Mouse (Mus musculus): ENCODE measurements around the gene Proser1. TPM values are rescaled to one million over a fixed set of nuclear protein-coding genes. Genes with fewer than 3 reads are reported as not detected.
A peak's percentile ranks its signal among the peaks of the same experiment; 100 is the strongest.

The Proser1 gene
- polyA plus RNA-seq, 1 experiment from 2014 or later: 10.5 TPM

DNA sequence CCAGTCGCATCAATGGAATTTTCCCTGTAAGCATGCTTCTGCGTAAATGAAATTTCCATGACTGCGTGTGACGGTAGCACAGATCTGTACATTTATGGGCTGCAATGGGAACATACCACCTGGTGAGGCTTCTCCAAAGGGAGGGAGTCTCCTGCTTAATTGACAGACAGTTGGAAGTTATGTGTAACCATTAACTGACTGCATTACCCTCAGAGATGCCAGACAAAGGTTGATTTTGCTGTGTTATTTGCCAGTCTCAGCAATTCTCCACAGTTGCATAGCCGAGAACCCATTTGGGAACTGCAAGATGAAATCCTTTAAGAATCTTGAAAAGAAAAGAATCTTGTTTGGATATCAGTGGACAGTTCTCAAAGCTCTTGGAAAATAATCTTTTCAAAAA, 8.6 kb downstream of the Proser1 start:
- Histone ChIP-seq H3K27me3 (replicated peaks; ENCODE audit: control insufficient read depth, insufficient read depth, low read length) (no peaks in the 10 kb centered on the region), H3K27ac (replicated peaks; ENCODE audit: low read depth, low read length) (no peak overlapping the region), H3K4me1 (ENCODE audit: control insufficient read depth, insufficient read depth, low read length) (no peaks in the 10 kb centered on the region), H3K36me3 (ENCODE audit: control insufficient read depth, insufficient read depth, low read length) (peaks cover 78% of the 10 kb centered on the region), H3K9ac (ENCODE audit: low read depth, low read length) (no peak overlapping the region), H3K4me3 (ENCODE audit: low read depth, low read length) (no peak overlapping the region), H3K4me2 (ENCODE audit: low read depth, low read length) (no peak overlapping the region), H3K9me3 (ENCODE audit: control insufficient read depth, low read length) (no peaks in the 10 kb centered on the region)
- DNase-seq (ENCODE audit: low spot score): no peak
- ATAC-seq (ENCODE audit: low read depth): no peak
- WGBS: 94% methylated on average over 5 of the region's 5 CpGs

DNA sequence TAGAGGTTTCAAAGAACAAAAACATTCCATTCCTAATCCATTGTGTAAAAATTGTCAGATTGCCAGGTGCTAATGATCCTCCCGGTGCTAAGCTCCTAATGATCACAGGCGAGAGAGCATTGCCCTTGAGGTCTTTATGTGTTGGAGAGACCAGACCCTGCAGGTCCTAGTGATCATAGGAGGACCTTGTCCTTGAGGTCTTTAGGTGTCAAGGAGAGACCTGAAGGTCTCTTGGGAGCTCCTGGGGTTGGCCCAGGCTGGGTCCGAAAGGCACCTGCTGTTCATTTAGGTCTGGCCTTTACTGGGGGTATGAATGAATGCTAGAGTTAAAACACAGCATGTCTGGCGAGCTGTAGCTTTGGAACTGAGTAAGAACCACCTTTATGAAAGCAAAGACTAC, 10.7 kb downstream of the Proser1 start:
- Histone ChIP-seq H3K27ac (replicated peaks; ENCODE audit: low read depth, low read length) (no peak overlapping the region), H3K4me3 (ENCODE audit: low read depth, low read length) (no peak overlapping the region), H3K36me3 (ENCODE audit: control insufficient read depth, insufficient read depth, low read length) (peaks cover 97% of the 10 kb centered on the region), H3K9ac (ENCODE audit: low read depth, low read length) (no peak overlapping the region), H3K9me3 (ENCODE audit: control insufficient read depth, low read length) (no peaks in the 10 kb centered on the region), H3K27me3 (replicated peaks; ENCODE audit: control insufficient read depth, insufficient read depth, low read length) (no peaks in the 10 kb centered on the region), H3K4me1 (ENCODE audit: control insufficient read depth, insufficient read depth, low read length) (no peaks in the 10 kb centered on the region), H3K4me2 (ENCODE audit: low read depth, low read length) (no peak overlapping the region)
- DNase-seq (ENCODE audit: low spot score): no peak
- 76% methylated on average over 4 of the region's 4 CpGs for WGBS
- no peak for ATAC-seq (ENCODE audit: low read depth)

DNA sequence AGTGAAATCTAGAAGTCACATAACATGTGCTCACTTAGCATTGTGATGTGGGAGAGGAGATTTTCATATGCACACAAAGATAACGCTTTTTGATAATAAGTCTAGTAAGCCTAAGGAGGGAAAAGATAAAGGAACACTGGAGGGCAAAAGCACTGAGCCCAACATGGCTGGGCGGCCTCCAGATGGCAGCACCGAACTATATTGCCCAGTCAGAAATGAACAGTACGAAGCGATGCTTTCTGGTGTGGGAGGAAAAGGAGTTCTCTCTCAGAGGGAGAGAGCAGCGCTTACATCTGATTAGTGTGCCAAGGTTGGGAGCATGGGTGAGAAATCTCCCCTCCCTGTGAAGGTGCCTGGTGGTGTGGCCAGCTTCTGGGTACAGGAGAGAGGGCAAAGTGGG, 12.4 kb downstream of the Proser1 start:
- H3K4me2 ChIP-seq (ENCODE audit: low read depth, low read length): no peak overlapping the region
- no peaks in the 10 kb centered on the region for H3K9me3 ChIP-seq (ENCODE audit: control insufficient read depth, low read length)
- DNase-seq (ENCODE audit: low spot score): peak; percentile 54
- no peak overlapping the region for H3K4me3 ChIP-seq (ENCODE audit: low read depth, low read length)
- no peak overlapping the region for H3K27ac ChIP-seq (replicated peaks; ENCODE audit: low read depth, low read length)
- H3K9ac ChIP-seq (ENCODE audit: low read depth, low read length): no peak overlapping the region
- H3K36me3 ChIP-seq (ENCODE audit: control insufficient read depth, insufficient read depth, low read length): peaks cover 97% of the 10 kb centered on the region
- no peaks in the 10 kb centered on the region for H3K27me3 ChIP-seq (replicated peaks; ENCODE audit: control insufficient read depth, insufficient read depth, low read length)
- ATAC-seq (ENCODE audit: low read depth): peak; percentile 62
- H3K4me1 ChIP-seq (ENCODE audit: control insufficient read depth, insufficient read depth, low read length): no peaks in the 10 kb centered on the region
- WGBS: 58% methylated on average over 6 of the region's 6 CpGs

DNA sequence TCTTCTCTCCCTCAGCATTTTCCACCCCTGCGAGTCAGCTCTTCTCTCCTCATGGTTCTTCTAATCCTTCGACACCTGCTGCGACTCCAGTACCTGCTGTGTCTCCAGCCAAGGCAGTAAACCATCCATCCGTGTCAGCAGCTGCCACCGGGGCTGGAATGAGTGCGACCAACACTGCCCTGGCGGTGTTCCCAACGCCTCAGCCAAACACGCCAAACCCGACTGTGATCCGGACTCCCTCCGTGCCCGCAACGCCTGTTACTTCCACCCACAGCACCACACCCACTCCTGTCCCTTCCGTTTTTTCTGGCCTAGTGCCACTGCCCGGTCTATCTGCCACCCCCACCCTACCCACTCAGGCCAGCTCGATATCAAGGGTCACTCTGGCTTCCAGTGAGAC, 14.0 kb downstream of the Proser1 start:
- Histone ChIP-seq H3K9ac (ENCODE audit: low read depth, low read length) (no peak overlapping the region), H3K36me3 (ENCODE audit: control insufficient read depth, insufficient read depth, low read length) (peaks cover 95% of the 10 kb centered on the region), H3K4me3 (ENCODE audit: low read depth, low read length) (no peak overlapping the region), H3K27me3 (replicated peaks; ENCODE audit: control insufficient read depth, insufficient read depth, low read length) (no peaks in the 10 kb centered on the region), H3K9me3 (ENCODE audit: control insufficient read depth, low read length) (no peaks in the 10 kb centered on the region), H3K4me1 (ENCODE audit: control insufficient read depth, insufficient read depth, low read length) (no peaks in the 10 kb centered on the region), H3K27ac (replicated peaks; ENCODE audit: low read depth, low read length) (no peak overlapping the region), H3K4me2 (ENCODE audit: low read depth, low read length) (no peak overlapping the region)
- DNase-seq (ENCODE audit: low spot score): peak; percentile 51
- peak; percentile 41; the same call in 1 of the 2 replicates for ATAC-seq (ENCODE audit: low read depth)
- WGBS: 85% methylated on average over 17 of the region's 17 CpGs

DNA sequence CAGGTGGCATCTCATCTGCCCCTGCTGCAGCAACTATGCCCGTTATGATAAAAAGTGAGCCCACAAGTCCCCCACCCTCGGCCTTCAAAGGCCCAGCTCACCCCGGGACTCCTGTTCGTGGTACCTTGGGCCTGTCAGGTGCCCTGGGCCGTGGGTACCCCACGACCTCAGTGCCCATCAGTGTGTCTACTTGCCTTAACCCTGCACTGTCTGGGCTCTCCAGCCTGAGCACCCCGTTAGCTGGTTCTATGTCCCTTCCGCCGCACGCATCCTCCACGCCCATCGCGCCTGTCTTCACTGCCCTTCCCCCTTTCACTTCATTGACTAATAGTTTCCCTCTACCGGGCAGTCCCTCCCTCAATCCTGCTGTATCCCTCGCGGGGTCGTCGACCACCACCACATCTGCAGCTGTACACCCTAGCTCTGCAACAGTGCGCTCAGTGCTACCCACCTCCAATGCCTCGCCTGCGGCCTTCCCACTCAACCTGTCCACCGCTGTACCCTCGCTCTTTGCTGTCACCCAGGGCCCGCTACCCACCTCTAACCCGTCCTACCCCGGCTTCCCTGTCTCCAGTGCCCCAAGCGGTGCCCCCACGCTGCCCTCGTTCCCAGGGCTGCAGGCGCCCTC, 15.1 kb downstream of the Proser1 start:
- no peak overlapping the region for H3K9ac ChIP-seq (ENCODE audit: low read depth, low read length)
- no peak overlapping the region for H3K4me3 ChIP-seq (ENCODE audit: low read depth, low read length)
- no peak for ATAC-seq (ENCODE audit: low read depth)
- no peak overlapping the region for H3K4me2 ChIP-seq (ENCODE audit: low read depth, low read length)
- H3K9me3 ChIP-seq (ENCODE audit: control insufficient read depth, low read length): no peaks in the 10 kb centered on the region
- no peak overlapping the region for H3K27ac ChIP-seq (replicated peaks; ENCODE audit: low read depth, low read length)
- peaks cover 90% of the 10 kb centered on the region for H3K36me3 ChIP-seq (ENCODE audit: control insufficient read depth, insufficient read depth, low read length)
- no peaks in the 10 kb centered on the region for H3K27me3 ChIP-seq (replicated peaks; ENCODE audit: control insufficient read depth, insufficient read depth, low read length)
- H3K4me1 ChIP-seq (ENCODE audit: control insufficient read depth, insufficient read depth, low read length): no peaks in the 10 kb centered on the region
- DNase-seq (ENCODE audit: low spot score): no peak
- 97% methylated on average over 30 of the region's 30 CpGs for WGBS

DNA sequence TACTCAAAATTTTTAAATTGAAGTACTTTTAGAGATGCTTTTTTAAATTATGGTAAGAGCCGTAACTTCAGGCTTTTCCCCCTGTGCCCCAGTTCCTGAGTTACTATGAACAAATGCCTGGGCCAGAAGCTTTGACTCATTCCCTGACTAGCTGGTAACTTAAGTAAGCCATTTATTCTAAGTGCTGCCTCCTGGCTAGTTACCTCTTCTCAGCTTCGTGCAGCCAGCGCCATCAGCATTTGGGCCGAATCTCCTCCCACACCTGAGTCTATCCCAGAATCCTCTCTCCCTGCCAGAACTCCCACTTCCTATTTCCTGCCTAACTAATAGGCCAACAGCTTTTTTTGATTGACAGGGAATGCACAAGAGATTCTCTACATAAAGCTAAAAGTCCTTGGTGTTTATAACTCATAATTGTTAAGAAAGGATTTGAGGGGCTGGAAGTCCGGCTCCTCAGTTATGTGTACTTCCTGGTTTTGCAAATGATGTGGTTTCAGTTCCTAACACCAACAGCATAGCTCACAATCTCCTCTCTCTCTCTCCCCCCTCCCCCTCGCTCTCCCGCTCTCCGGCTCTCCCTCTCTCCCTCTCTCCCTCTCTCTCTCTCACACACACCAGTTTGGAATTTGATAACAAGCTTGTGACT, 20.1 kb downstream of the Proser1 start:
- H3K27me3 ChIP-seq (replicated peaks; ENCODE audit: control insufficient read depth, insufficient read depth, low read length): no peaks in the 10 kb centered on the region
- 0 out of 2 replicates have a peak, but pooled peaks cover 6% of the 10 kb centered on the region for H3K4me1 ChIP-seq (ENCODE audit: control insufficient read depth, insufficient read depth, low read length)
- H3K27ac ChIP-seq (replicated peaks; ENCODE audit: low read depth, low read length): no peak overlapping the region
- H3K4me2 ChIP-seq (ENCODE audit: low read depth, low read length): no peak overlapping the region
- H3K4me3 ChIP-seq (ENCODE audit: low read depth, low read length): no peak overlapping the region
- DNase-seq (ENCODE audit: low spot score) (no peak), ATAC-seq (ENCODE audit: low read depth) (no peak)
- WGBS: 88% methylated on average over 8 of the region's 8 CpGs
- no peaks in the 10 kb centered on the region for H3K9me3 ChIP-seq (ENCODE audit: control insufficient read depth, low read length)
- H3K36me3 ChIP-seq (ENCODE audit: control insufficient read depth, insufficient read depth, low read length): peaks cover 43% of the 10 kb centered on the region
- no peak overlapping the region for H3K9ac ChIP-seq (ENCODE audit: low read depth, low read length)

DNA sequence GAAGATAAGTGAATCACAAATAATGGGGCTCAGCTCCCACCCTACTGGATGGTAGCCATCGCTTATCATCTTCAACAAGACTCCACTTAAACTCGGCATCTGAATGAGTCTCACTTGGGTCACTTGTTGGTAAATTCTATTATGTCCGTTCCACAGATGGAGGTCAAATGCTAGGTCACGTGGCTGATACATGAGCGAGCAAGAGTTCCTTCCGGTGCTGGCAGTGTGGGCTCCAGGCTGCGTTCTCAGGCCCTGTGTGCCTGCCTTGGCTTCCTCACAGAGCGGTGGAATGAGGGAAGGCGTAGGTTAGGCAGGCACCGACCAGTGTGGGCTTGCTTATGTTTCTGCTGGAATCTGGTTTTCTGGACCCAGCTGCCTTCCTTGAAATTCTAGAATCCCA, 23.1 kb downstream of the Proser1 start:
- H3K4me2 ChIP-seq (ENCODE audit: low read depth, low read length): no peak overlapping the region
- ATAC-seq (ENCODE audit: low read depth) (peak; percentile 60; the same call in 1 of the 2 replicates), DNase-seq (ENCODE audit: low spot score) (peak; percentile 48)
- no peak overlapping the region for H3K9ac ChIP-seq (ENCODE audit: low read depth, low read length)
- H3K27me3 ChIP-seq (replicated peaks; ENCODE audit: control insufficient read depth, insufficient read depth, low read length): no peaks in the 10 kb centered on the region
- WGBS: 62% methylated on average over 10 of the region's 10 CpGs
- H3K36me3 ChIP-seq (ENCODE audit: control insufficient read depth, insufficient read depth, low read length): peaks cover 14% of the 10 kb centered on the region
- H3K9me3 ChIP-seq (ENCODE audit: control insufficient read depth, low read length): no peaks in the 10 kb centered on the region
- H3K27ac ChIP-seq (replicated peaks; ENCODE audit: low read depth, low read length): no peak overlapping the region
- H3K4me3 ChIP-seq (ENCODE audit: low read depth, low read length): no peak overlapping the region
- 0 out of 2 replicates have a peak, but pooled peaks cover 6% of the 10 kb centered on the region for H3K4me1 ChIP-seq (ENCODE audit: control insufficient read depth, insufficient read depth, low read length)

DNA sequence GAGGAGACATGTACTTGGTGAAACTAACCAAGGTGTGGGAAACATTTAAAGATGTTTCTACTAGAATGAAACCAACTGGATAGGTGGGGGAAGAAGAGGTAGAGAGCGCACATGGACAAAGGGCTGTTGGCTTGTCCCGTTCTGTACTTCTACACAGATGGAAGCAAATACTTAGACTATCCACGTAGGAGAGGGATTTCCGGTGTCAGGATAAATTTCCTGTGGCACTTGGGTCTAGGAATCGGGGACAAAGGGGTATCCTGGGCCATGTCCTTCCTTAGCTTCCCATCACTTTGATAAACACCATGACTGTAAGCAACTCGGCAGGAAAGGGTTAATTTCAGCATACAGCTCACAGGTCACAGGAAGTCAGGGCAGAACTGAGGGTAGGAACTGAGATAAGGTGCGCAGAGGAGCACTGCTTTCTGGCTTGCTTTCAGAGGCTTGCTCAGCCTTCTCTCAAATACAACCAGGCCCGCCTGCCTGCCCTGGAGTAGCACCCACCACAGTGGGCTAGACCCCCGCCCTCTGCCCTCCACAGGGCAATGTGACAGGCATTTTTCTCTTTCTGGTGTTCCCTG, 23.6 kb downstream of the Proser1 start:
- H3K4me1 ChIP-seq (ENCODE audit: control insufficient read depth, insufficient read depth, low read length): 0 out of 2 replicates have a peak, but pooled peaks cover 6% of the 10 kb centered on the region
- no peak overlapping the region for H3K4me3 ChIP-seq (ENCODE audit: low read depth, low read length)
- DNase-seq (ENCODE audit: low spot score) (no peak), ATAC-seq (ENCODE audit: low read depth) (0 out of 2 replicates have a peak, but pooled peaks have one; percentile 19)
- peaks cover 10% of the 10 kb centered on the region for H3K36me3 ChIP-seq (ENCODE audit: control insufficient read depth, insufficient read depth, low read length)
- WGBS: 64% methylated on average over 9 of the region's 9 CpGs
- H3K9ac ChIP-seq (ENCODE audit: low read depth, low read length): no peak overlapping the region
- H3K4me2 ChIP-seq (ENCODE audit: low read depth, low read length): no peak overlapping the region
- no peaks in the 10 kb centered on the region for H3K27me3 ChIP-seq (replicated peaks; ENCODE audit: control insufficient read depth, insufficient read depth, low read length)
- no peak overlapping the region for H3K27ac ChIP-seq (replicated peaks; ENCODE audit: low read depth, low read length)
- no peaks in the 10 kb centered on the region for H3K9me3 ChIP-seq (ENCODE audit: control insufficient read depth, low read length)
